Mouse (Mus musculus): ENCODE data around the gene Ptpn11. TPM values are rescaled to one million over a fixed set of nuclear protein-coding genes. Genes with fewer than 3 reads are reported as not detected.
"Not testable (repeated sequence)": the region's sequence is repeated elsewhere in the genome, so short reads cannot be mapped to it uniquely, and the experiment has no call there.

The Ptpn11 gene
- polyA plus RNA-seq, 1 experiment from 2014 or later, result 20.1 TPM

DNA sequence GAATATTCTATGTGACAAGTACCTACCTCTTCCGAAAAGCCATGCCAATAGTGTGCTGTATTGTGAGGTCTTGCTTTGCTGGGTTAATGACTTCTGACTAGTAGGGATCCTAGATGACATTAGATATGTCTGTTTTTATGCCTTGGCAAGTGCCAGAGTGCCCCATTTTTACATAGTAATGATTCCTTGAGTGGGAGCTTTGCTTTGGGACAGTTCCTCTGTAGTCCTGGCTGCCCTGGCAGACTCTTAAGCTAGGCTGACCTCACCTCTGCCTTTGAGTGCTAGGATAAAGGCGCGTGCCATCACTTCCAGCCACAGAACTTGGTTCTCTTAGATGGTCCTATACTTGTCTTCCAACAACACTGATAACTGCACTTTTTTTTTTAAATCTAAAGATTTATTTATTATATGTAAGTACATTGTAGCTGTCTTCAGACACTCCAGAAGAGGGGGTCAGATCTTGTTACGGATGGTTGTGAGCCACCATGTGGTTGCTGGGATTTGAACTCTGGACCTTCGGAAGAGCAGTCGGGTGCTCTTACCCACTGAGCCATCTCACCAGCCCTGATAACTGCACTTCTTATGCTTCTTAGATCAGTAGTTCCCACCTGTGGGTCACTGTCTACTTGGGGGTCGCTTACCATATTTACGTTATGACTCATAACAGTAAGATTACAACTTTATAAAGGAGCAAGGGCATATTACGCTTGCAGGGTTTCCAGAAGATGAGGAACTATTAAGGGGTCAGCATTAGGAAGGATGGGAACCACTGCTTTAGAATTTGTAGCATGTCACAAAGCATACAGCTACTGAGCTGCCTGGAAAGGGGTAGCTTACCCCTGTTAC, 18.8 kb upstream of the Ptpn11 start:
- H3K36me3 ChIP-seq, result peaks cover 48% of the 10 kb centered on the region
- no peaks in the 10 kb centered on the region for H3K9me3 ChIP-seq
- no peak overlapping the region for H3K4me2 ChIP-seq (replicated peaks)
- H3K9ac ChIP-seq, result no peak overlapping the region
- WGBS, result 86% methylated on average over 9 of the region's 9 CpGs
- H3K27ac ChIP-seq, result no peak overlapping the region
- H3K27me3 ChIP-seq (replicated peaks), result no peaks in the 10 kb centered on the region
- ATAC-seq, result no peak
- peaks cover 20% of the 10 kb centered on the region for H3K4me1 ChIP-seq (replicated peaks)
- H3K4me3 ChIP-seq (replicated peaks), result no peak overlapping the region

DNA sequence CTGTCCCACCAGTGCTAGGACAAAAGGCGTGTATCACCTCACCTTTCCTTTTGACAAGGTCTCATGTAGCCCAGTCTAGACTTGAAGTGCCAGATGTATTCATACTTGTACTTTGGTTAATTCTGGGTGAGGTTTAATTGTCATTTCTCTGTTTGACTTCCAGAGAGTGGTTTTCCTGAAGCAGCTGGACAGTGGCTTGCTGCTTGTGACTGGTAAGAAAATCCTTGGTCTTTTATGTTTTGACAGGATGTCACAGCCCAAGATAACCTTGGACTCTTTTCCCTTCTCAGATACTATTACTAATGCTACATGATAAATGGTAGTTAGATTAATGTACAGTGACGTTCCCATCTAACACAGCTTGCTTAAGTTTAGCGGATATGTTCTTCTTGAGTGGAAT, 15.8 kb upstream of the Ptpn11 start:
- peaks cover 20% of the 10 kb centered on the region for H3K4me1 ChIP-seq (replicated peaks)
- H3K27me3 ChIP-seq (replicated peaks), result no peaks in the 10 kb centered on the region
- H3K36me3 ChIP-seq, result peaks cover 43% of the 10 kb centered on the region
- no peak overlapping the region for H3K27ac ChIP-seq
- 0 out of 2 replicates have a peak overlapping the region, but pooled peaks have one; percentile 80 for H3K4me3 ChIP-seq (replicated peaks)
- H3K9me3 ChIP-seq, result no peaks in the 10 kb centered on the region
- ATAC-seq, result no peak
- 71% methylated on average over 3 of the region's 3 CpGs for WGBS
- peak overlapping the region; percentile 56; the same call in 1 of the 2 replicates for H3K4me2 ChIP-seq (replicated peaks)
- H3K9ac ChIP-seq, result no peak overlapping the region

GRCm38 (mm10) chr5:121206540-121206939, 15.3 kb upstream of the Ptpn11 start:
- no peak for ATAC-seq
- Histone ChIP-seq H3K4me3 (replicated peaks) (peak overlapping the region; percentile 80; the same call in 1 of the 2 replicates), H3K36me3 (peaks cover 39% of the 10 kb centered on the region), H3K9ac (peak overlapping the region; percentile 96; the same call in 1 of the 2 replicates), H3K27ac (no peak overlapping the region), H3K9me3 (no peaks in the 10 kb centered on the region), H3K4me2 (replicated peaks) (peak overlapping the region; percentile 56), H3K27me3 (replicated peaks) (no peaks in the 10 kb centered on the region), H3K4me1 (replicated peaks) (peaks cover 20% of the 10 kb centered on the region)
- 72% methylated on average over 9 of the region's 9 CpGs for WGBS

DNA sequence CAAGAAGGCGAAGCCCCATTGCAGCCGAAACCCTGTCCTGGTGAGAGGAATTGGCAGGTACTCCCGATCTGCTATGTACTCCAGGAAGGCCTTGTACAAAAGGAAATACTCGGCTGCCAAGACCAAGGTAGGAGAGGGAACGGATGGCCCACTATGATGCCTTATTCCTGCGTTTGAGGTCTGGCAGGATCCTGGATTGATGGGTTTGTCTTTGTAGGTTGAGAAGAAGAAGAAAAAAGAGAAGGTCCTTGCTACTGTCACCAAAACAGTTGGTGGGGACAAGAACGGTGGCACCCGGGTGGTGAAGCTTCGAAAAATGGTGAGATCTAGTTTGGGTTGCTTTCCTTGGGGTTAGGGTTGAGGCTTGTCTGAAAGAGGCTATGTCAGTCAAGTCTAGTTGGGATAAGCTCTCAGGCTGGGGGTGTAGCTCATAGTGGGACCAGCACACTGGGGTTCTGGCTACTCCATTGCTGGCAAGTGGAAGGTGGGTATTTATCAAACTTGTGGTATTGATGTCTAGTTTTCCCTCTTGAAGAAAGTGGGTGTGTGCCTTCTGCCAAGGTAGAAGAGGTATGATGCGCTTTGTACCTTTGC, 14.4 kb upstream of the Ptpn11 start:
- 66% methylated on average over 9 of the region's 10 CpGs for WGBS
- Histone ChIP-seq H3K4me2 (replicated peaks) (peak overlapping the region; percentile 56), H3K4me1 (replicated peaks) (peaks cover 20% of the 10 kb centered on the region), H3K9ac (peak overlapping the region; percentile 96), H3K36me3 (peaks cover 32% of the 10 kb centered on the region), H3K4me3 (replicated peaks) (peak overlapping the region; percentile 80)
- not testable (repeated sequence) for H3K9me3 ChIP-seq; H3K27me3 ChIP-seq (replicated peaks); ATAC-seq; H3K27ac ChIP-seq

GRCm38 (mm10) chr5:121204132-121205089, 13.2 kb upstream of the Ptpn11 start, which contains the start of gene Rpl6:
TSS of gene Rpl6 (plus strand) at chr5:121204481.
- peak; percentile 94 for ATAC-seq
- WGBS, result 1% methylated on average over 52 of the region's 52 CpGs
- Histone ChIP-seq H3K27me3 (replicated peaks) (no peaks in the 10 kb centered on the region), H3K27ac (peak within 1 kb of the TSS; percentile 66), H3K4me1 (replicated peaks) (peaks cover 20% of the 10 kb centered on the region), H3K4me2 (replicated peaks) (peak within 1 kb of the TSS; percentile 56), H3K36me3 (peaks cover 23% of the 10 kb centered on the region), H3K9ac (peak within 1 kb of the TSS; percentile 96), H3K9me3 (no peaks in the 10 kb centered on the region), H3K4me3 (replicated peaks) (peak within 1 kb of the TSS; percentile 80)

DNA sequence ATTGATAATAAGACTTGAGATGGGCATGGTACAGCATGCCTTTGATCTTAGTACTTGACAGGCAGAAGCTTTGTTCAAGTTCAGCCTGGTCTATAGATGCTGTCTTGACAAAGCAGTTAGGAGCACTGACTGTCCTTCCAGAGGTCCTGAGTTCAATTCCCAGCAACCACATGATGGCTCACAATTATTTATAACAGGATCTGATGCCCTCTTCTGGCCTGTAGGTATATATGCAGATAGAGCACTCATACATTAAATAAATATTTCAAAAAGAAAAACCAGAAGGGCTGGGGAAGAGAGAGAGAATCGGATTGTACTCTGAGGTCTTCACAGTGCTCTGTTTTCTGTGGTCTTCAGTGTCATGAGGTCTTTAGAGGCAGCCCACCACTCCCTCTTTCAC, 11.3 kb upstream of the Ptpn11 start:
- H3K9me3 ChIP-seq, result no peaks in the 10 kb centered on the region
- H3K4me1 ChIP-seq (replicated peaks), result peaks cover 16% of the 10 kb centered on the region
- H3K27me3 ChIP-seq (replicated peaks), result no peaks in the 10 kb centered on the region
- no peak for ATAC-seq
- no peak overlapping the region for H3K9ac ChIP-seq
- no peak overlapping the region for H3K4me3 ChIP-seq (replicated peaks)
- no peak overlapping the region for H3K27ac ChIP-seq
- H3K4me2 ChIP-seq (replicated peaks), result no peak overlapping the region
- H3K36me3 ChIP-seq, result peaks cover 12% of the 10 kb centered on the region; the same call in 1 of the 2 replicates
- WGBS, result 77% methylated on average over 1 of the region's 1 CpGs

DNA sequence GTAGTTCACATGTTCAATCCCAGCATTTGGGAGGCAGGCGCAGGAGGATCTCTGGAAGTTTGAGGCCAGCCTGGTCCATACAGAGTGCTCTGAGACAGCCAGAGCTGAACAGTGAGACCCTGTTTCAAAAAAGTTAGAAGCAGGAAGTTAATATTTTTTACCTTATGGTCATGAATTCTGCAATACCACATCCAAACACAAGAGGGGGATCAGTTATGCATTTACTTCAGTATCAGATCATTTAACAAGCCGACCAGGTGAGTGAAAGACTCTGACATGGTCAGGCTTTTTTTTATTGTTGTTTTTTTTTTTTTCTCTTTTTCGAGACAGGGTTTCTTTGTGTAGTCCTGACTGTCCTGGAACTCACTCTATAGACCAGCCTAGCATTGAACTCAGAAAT, 10.5 kb upstream of the Ptpn11 start:
- H3K9ac ChIP-seq, result no peak overlapping the region
- no peaks in the 10 kb centered on the region for H3K9me3 ChIP-seq
- H3K4me1 ChIP-seq (replicated peaks), result peaks cover 13% of the 10 kb centered on the region
- no peak for ATAC-seq
- no peaks in the 10 kb centered on the region for H3K27me3 ChIP-seq (replicated peaks)
- WGBS, result 49% methylated on average over 3 of the region's 3 CpGs
- no peak overlapping the region for H3K27ac ChIP-seq
- no peak overlapping the region for H3K4me3 ChIP-seq (replicated peaks)
- H3K4me2 ChIP-seq (replicated peaks), result no peak overlapping the region
- H3K36me3 ChIP-seq, result peaks cover 7% of the 10 kb centered on the region; the same call in 1 of the 2 replicates

DNA sequence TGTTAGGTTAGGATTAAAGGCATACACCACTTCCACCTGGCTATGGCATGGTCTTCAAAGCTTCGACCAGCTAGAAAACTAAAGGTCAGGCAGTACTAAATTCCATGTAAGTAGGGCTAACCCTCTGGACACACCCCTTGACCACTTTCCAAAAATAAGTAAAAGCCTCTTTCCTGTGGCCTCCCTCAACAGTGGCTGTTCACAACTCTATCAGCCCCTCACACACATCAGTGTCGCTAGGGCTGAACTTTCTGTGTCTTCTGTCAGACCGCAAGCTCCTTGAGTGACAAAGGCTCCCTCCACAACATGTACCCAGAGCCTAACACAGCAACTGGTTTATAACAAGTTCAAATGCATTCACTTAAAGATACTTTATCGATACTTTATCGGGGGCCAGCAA, 7.2 kb upstream of the Ptpn11 start:
- Histone ChIP-seq H3K9me3 (no peaks in the 10 kb centered on the region), H3K4me3 (replicated peaks) (no peak overlapping the region), H3K4me1 (replicated peaks) (no peaks in the 10 kb centered on the region), H3K4me2 (replicated peaks) (no peak overlapping the region), H3K36me3 (no peaks in the 10 kb centered on the region), H3K27me3 (replicated peaks) (no peaks in the 10 kb centered on the region), H3K27ac (no peak overlapping the region), H3K9ac (no peak overlapping the region)
- WGBS, result 82% methylated on average over 5 of the region's 5 CpGs
- no peak for ATAC-seq

- H3K36me3 ChIP-seq, result no peaks in the 10 kb centered on the region
- no peak overlapping the region for H3K4me3 ChIP-seq (replicated peaks)
- 70% methylated on average over 2 of the region's 2 CpGs for WGBS
- no peaks in the 10 kb centered on the region for H3K4me1 ChIP-seq (replicated peaks)
- H3K9ac ChIP-seq, result no peak overlapping the region
- no peak overlapping the region for H3K4me2 ChIP-seq (replicated peaks)
- no peak for ATAC-seq
- H3K27me3 ChIP-seq (replicated peaks), result no peaks in the 10 kb centered on the region
- no peaks in the 10 kb centered on the region for H3K9me3 ChIP-seq
- H3K27ac ChIP-seq, result no peak overlapping the region
Measured at GRCm38 (mm10) chr5:121197337-121197736, 6.1 kb upstream of the Ptpn11 start.

- no peak overlapping the region for H3K9ac ChIP-seq
- no peak overlapping the region for H3K27ac ChIP-seq
- H3K4me1 ChIP-seq (replicated peaks), result no peaks in the 10 kb centered on the region
- no peaks in the 10 kb centered on the region for H3K27me3 ChIP-seq (replicated peaks)
- H3K9me3 ChIP-seq, result no peaks in the 10 kb centered on the region
- no peaks in the 10 kb centered on the region for H3K36me3 ChIP-seq
- ATAC-seq, result no peak
- no peak overlapping the region for H3K4me2 ChIP-seq (replicated peaks)
- WGBS, result 49% methylated on average over 5 of the region's 5 CpGs
- H3K4me3 ChIP-seq (replicated peaks), result no peak overlapping the region
Measured at GRCm38 (mm10) chr5:121196764-121197163, 5.6 kb upstream of the Ptpn11 start.

DNA sequence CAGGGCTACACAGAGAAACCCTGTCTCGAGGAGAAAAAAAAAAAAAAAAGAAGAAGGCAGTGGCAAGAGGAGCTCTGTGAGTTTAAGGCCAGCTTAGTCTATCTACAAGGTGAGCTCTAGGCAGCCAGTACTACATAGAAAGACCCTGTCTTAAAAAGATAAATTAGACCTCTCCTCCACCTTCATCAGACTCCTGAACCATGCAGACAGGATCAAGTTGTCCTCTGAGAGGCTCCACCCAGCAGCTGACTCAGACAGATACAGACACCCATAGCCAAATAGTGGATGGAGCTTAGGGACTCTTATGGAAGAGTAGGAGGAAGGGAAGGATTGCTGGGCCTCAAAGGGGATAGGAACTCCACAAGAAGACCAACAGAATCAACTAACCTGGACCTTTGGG, 3.0 kb upstream of the Ptpn11 start:
- no peaks in the 10 kb centered on the region for H3K36me3 ChIP-seq
- H3K27me3 ChIP-seq (replicated peaks), result no peaks in the 10 kb centered on the region
- H3K4me2 ChIP-seq (replicated peaks), result no peak overlapping the region
- no peak for ATAC-seq
- 36% methylated on average over 1 of the region's 1 CpGs for WGBS
- H3K27ac ChIP-seq, result no peak overlapping the region
- 0 out of 2 replicates have a peak, but pooled peaks cover 5% of the 10 kb centered on the region for H3K4me1 ChIP-seq (replicated peaks)
- no peak overlapping the region for H3K9ac ChIP-seq
- no peak overlapping the region for H3K4me3 ChIP-seq (replicated peaks)
- no peaks in the 10 kb centered on the region for H3K9me3 ChIP-seq

- H3K4me2 ChIP-seq (replicated peaks), result peak overlapping the region; percentile 76
- peak overlapping the region; percentile 91 for H3K9ac ChIP-seq
- peak overlapping the region; percentile 63 for H3K27ac ChIP-seq
- H3K9me3 ChIP-seq, result no peaks in the 10 kb centered on the region
- H3K36me3 ChIP-seq, result no peaks in the 10 kb centered on the region; the same call in 1 of the 2 replicates
- H3K27me3 ChIP-seq (replicated peaks), result no peaks in the 10 kb centered on the region
- 7% methylated on average over 17 of the region's 17 CpGs for WGBS
- peak; percentile 9; the same call in 1 of the 2 replicates for ATAC-seq
- peaks cover 17% of the 10 kb centered on the region for H3K4me1 ChIP-seq (replicated peaks)
- peak overlapping the region; percentile 88 for H3K4me3 ChIP-seq (replicated peaks)
Measured at GRCm38 (mm10) chr5:121191584-121191906, 348 bp upstream of the Ptpn11 start.
